In genomic region chr8:78627793-78628192, GRCm38 (mm10) we compare ENCODE assay signal across 14 mouse cellular contexts.
"Had no signal": no experiment of that assay in that cellular context is flagged by ENCODE, and none has a peak within 500 bp of the region (broad histone marks: within the 10 kb centered on the region; RNA-seq: fewer than 3 reads in every experiment).

No protein-coding gene starts in this region.

- ATAC-seq: intestine, embryonic 15.5 days; liver, postnatal 0 days had no signal

- H3K4me2 ChIP-seq: intestine, embryonic 15.5 days; kidney, embryonic 15.5 days; limb, embryonic 12.5 days; liver, embryonic 13.5 days; lung, embryonic 15.5 days; neural tube, embryonic 13.5 days had no signal

- H3K36me3 ChIP-seq: intestine, embryonic 15.5 days; kidney, embryonic 15.5 days; limb, embryonic 12.5 days; liver, embryonic 13.5 days; lung, embryonic 15.5 days; neural tube, embryonic 13.5 days had no signal

- H3K27me3 ChIP-seq: intestine, embryonic 15.5 days; kidney, embryonic 15.5 days; limb, embryonic 12.5 days; liver, embryonic 13.5 days; lung, embryonic 15.5 days; megakaryocyte, embryonic 14.5 days; neural tube, embryonic 13.5 days had no signal

- DNase-seq: kidney, adult 18-20 months; kidney, postnatal 25 days; liver; liver, embryonic 13.5 days; liver, postnatal 0 days; lung, postnatal 14 days; thymus, adult 18-20 months; thymus, postnatal 14 days had no signal

- H3K4me3 ChIP-seq: intestine, embryonic 15.5 days; kidney, embryonic 15.5 days; limb, embryonic 12.5 days; liver, embryonic 13.5 days; lung, embryonic 15.5 days; megakaryocyte, embryonic 14.5 days; neural tube, embryonic 13.5 days had no signal

- H3K4me1 ChIP-seq: liver, embryonic 13.5 days had no signal

- H3K9me3 ChIP-seq: intestine, embryonic 15.5 days; kidney, embryonic 15.5 days; limb, embryonic 12.5 days; liver, embryonic 13.5 days; lung, embryonic 15.5 days; neural tube, embryonic 13.5 days had no signal

- H3K27ac ChIP-seq: intestine, embryonic 15.5 days; kidney, embryonic 15.5 days; limb, embryonic 12.5 days; liver, embryonic 13.5 days; lung, embryonic 15.5 days; neural tube, embryonic 13.5 days had no signal

- H3K9ac ChIP-seq: intestine, embryonic 15.5 days; kidney, embryonic 15.5 days; limb, embryonic 12.5 days; liver, embryonic 13.5 days; liver, postnatal 0 days; lung, embryonic 15.5 days; neural tube, embryonic 13.5 days had no signal
